Comparison of ENCODE assay signal across 11 mouse cellular contexts in the genomic region with DNA sequence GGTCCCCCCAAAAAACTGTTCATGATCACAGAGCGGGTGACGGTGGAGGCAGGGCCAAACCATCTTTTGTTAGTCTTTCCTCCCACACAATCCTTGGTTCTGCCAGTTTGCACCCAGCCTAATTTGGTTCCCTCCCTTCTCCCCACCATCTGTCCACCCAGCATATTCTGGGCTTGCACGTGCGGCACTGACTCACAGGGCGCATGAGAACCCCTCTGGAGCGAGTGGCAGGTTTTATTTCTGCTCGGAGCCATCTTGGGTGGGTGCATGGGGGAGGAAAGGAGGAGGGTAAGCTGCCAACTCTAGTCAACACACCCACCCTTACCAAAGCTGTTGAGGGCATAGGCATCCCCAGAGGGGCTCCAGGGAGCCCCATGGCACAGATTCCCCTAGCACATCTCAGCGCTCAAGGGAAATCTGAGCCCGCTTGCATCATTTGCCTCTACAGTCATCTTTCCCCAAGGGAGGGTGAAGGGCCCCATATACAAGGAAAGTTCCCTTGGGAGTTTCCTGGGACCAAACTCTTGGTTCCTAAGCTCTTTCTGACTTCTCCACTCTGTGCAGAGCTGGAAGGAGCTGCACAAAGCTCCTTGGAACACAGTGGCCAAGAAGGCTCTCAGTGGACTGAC.
DNase-seq lines count a peak whose midpoint lies in the region; ATAC-seq and TF ChIP-seq lines count a peak whose summit lies in the region.
"Had no signal": no experiment of that assay in that cellular context is flagged by ENCODE, and none has a peak within 500 bp of the region (broad histone marks: within the 10 kb centered on the region; RNA-seq: fewer than 3 reads in every experiment).

No protein-coding gene starts in this region.

- 0 out of 2 replicates have a peak, but pooled peaks cover 2% of the 10 kb centered on the region for H3K27me3 ChIP-seq in forebrain, embryonic 13.5 days
- no peaks in the 10 kb centered on the region for H3K27me3 ChIP-seq in forebrain, embryonic 12.5 days
- H3K27me3 ChIP-seq: limb, embryonic 12.5 days had no signal

- WGBS in forebrain, embryonic 13.5 days, result 82% methylated on average over 9 of the region's 9 CpGs
- WGBS in forebrain, embryonic 12.5 days, result 89% methylated on average over 9 of the region's 9 CpGs

- peak; percentile 4; the same call in 1 of the 2 replicates for ATAC-seq in forebrain, embryonic 13.5 days
- no peak for ATAC-seq in forebrain, embryonic 12.5 days (ENCODE audit: low FRiP score)

- intact Hi-C loops in left cerebral cortex, adult 2 months (cut with DNase I), result loop anchor here (2.0 to 5.0 kb wide), 3 partner anchors 28 to 103 kb away; a partner anchor contains a TSS
- intact Hi-C loops in heart, postnatal 10 days (cut with DNase I), result no loop called here

- no peak overlapping the region for H3K4me3 ChIP-seq in forebrain, embryonic 13.5 days
- H3K4me3 ChIP-seq in forebrain, embryonic 12.5 days (replicated peaks), result no peak overlapping the region
- H3K4me3 ChIP-seq in left cerebral cortex, adult 2 months, result no peak overlapping the region
- H3K4me3 ChIP-seq: erythroblast, embryonic 14.5 days; limb, embryonic 12.5 days had no signal

- H3K4me1 ChIP-seq in forebrain, embryonic 13.5 days, result no peaks in the 10 kb centered on the region
- no peaks in the 10 kb centered on the region for H3K4me1 ChIP-seq in forebrain, embryonic 12.5 days
- H3K4me1 ChIP-seq: limb, embryonic 12.5 days had no signal

- H3K27ac ChIP-seq in forebrain, embryonic 13.5 days, result no peak overlapping the region
- no peak overlapping the region for H3K27ac ChIP-seq in forebrain, embryonic 12.5 days
- H3K27ac ChIP-seq in left cerebral cortex, adult 2 months, result peak overlapping the region; percentile 63
- H3K27ac ChIP-seq: limb, embryonic 12.5 days had no signal

- no peaks in the 10 kb centered on the region for H3K9me3 ChIP-seq in forebrain, embryonic 13.5 days (replicated peaks)
- H3K9me3 ChIP-seq in forebrain, embryonic 12.5 days, result no peaks in the 10 kb centered on the region
- H3K9me3 ChIP-seq: limb, embryonic 12.5 days had no signal

- no peak for TF ChIP-seq CTCF in left cerebral cortex, adult 2 months (IDR thresholded peaks at IDR 0.05)

- no peaks in the 10 kb centered on the region for H3K36me3 ChIP-seq in forebrain, embryonic 13.5 days (ENCODE audit: poor library complexity, severe bottlenecking)
- no peaks in the 10 kb centered on the region for H3K36me3 ChIP-seq in forebrain, embryonic 12.5 days (replicated peaks)
- H3K36me3 ChIP-seq: limb, embryonic 12.5 days had no signal

- DNase-seq in frontal cortex, postnatal 10 days (ENCODE audit: low spot score in 2 of 2), result peak; percentile 66 to 83
- DNase-seq in left cerebral cortex, adult 2 months (ENCODE audit: extremely low spot score in 1 of 2, low spot score in 2 of 2), result peak; percentile 60 to 81
- peak; percentile 35 for DNase-seq in right cerebral cortex, postnatal 4 days
- no peak for DNase-seq in spleen, postnatal 4 days (ENCODE audit: low spot score in 2 of 2)
- no peak for DNase-seq in lung, postnatal 36 days
- DNase-seq in heart, postnatal 10 days, result no peak

- H3K9ac ChIP-seq in forebrain, embryonic 13.5 days, result no peak overlapping the region
- H3K9ac ChIP-seq in forebrain, embryonic 12.5 days, result no peak overlapping the region
- H3K9ac ChIP-seq: limb, embryonic 12.5 days had no signal

- H3K4me2 ChIP-seq in forebrain, embryonic 13.5 days, result no peak overlapping the region
- H3K4me2 ChIP-seq in forebrain, embryonic 12.5 days, result no peak overlapping the region
- H3K4me2 ChIP-seq: heart, embryonic 11.5 days; limb, embryonic 12.5 days had no signal

Comparison
In these comparisons a context has a peak if more than half of its experiments do, and no peak if none do; other contexts are left out.
1. DNase-seq: peak in frontal cortex, postnatal 10 days (2 of 2), left cerebral cortex, adult 2 months (2 of 2) and right cerebral cortex, postnatal 4 days (single experiment); none in spleen, postnatal 4 days (0 of 2), lung, postnatal 36 days (single experiment) and heart, postnatal 10 days (0 of 2).